Mouse (Mus musculus) urinary bladder, postnatal 36 days (tissue): ENCODE measurements around the gene Ifit1bl1.
"Not testable (repeated sequence)": the region's sequence is repeated elsewhere in the genome, so short reads cannot be mapped to it uniquely, and the experiment has no call there.

Experiments used
- DNase-seq, 2 experiments: peaks; one replicate each; pipeline ENCODE4 v3.0.0; 2022; ENCODE audit warnings: low spot score in 2 of 2, mixed read lengths in 1 of 2

The Ifit1bl1 gene

GRCm38 (mm10) chr19:34601888-34602287 lies at the start of gene Ifit1bl1:
Gene Ifit1bl1, minus strand, starts transcription at chr19:34601956.
- not testable (repeated sequence) for DNase-seq

DNA sequence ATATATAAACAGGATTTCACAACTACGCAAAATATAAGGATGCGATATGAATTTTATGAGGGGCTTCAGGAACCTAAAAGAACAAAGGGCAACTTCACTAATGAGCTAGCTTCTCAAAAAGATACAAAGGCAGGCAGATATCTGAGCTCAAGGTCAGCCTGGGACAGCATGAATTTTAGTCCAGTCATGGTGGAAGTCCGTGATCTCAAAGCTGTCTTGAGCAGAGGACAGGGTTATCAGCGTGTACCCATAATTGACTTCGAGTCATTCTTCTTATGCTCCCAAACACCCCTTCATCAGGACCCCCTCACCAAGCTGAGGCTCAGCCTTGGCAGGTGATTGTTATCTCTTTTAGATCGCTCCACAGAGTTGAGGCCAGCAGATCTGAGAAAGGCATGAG lies 49.2 kb upstream of the Ifit1bl1 start:
- DNase-seq, result no peak

GRCm38 (mm10) chr19:34650276-34650675 lies 48.5 kb upstream of the Ifit1bl1 start:
- no peak for DNase-seq

DNA sequence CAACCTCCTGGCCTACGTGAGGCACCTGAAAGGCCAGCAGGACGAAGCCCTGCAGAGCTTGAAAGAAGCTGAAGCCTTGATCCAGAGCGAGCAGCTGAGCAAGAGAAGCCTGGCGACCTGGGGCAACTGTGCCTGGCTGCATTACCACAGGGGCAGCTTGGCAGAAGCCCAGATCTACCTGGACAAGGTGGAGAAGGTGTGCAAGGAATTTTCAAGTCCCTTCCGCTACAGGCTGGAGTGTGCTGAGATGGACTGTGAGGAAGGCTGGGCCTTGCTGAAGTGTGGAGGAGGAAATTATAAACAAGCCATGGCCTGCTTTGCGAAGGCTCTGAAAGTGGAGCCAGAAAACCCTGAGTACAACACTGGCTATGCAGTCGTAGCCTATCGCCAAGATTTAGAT lies 45.9 kb upstream of the Ifit1bl1 start:
- not testable (repeated sequence) for DNase-seq

DNA sequence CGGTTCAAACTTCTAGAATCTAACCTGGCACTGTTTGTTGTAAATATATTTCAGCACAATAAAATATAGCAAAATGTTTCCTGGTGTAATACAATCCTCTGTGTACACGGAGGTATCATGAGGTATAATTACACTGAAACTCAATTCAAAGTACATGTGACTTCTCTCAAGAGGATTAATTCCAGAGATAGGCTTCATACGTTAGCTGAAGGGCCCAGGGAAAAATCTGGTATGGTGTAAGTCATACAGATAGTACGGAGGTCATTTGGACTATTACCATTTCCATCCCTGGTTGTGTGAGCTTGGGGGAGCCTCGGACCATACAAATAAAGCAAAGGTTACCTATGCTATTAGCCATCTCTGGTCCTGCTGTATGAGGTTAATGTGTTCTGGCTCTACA lies 40.9 kb upstream of the Ifit1bl1 start:
- DNase-seq, result no peak

DNA sequence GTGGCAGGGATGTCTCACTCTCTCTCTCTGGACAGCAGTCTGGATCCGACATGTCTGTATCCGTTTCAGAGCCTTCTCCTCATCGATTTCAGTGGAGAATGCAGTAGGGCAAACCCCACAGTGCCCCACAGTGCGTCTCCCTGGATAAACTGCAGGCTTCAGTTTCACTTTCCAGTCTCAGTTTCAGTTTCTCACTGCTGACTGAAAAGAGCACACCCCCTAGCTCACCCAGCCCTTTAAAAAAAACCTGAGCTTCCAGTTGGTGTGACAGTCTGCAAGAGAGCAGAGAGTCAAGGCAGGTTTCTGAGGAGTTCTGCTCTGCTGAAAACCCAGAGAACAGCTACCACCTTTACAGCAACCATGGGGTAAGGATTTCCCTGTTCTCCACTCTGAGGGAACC lies 38.9 kb upstream of the Ifit1bl1 start, which contains the start of the genes Ifit1bl2 and Ifit1:
Gene Ifit1bl2 (minus strand): TSS at position 121 of the 400 bp plus-strand sequence.
Gene Ifit1 (plus strand): TSS at position 249 of the 400 bp plus-strand sequence.
- DNase-seq, result no peak

DNA sequence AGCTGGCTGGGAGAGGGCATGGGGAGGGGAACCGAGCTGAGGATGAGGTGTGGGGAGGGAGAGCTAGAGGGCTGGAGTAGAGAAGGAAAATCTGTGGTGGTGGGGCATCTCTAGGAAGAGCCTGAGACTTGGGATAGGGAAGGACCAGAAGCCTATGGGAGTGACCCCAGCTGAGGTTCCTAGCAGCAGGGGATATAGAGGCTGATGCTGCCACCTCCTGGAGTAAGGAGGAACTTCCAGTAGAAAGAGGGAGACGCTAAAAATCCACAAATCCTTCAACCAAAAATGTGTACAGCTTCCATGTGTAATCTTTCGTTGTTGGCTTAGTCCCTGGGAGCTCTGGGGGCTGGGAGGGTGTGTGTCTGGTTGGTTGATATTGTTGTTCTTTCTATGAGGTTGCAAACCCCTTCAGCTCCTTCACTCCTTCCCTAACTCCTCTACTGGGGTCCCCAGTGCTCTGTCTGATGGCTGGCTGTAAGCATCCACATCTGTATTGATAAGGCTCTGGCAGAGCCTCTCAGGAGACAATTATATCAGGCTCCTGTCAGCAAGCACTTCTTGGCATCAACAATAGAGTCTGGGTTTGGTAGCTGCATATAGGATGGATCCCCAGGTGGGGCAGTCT lies 35.3 kb upstream of the Ifit1bl1 start:
- DNase-seq, result peak; percentile 30 to 51

- DNase-seq, result no peak
These were observed 31.7 kb upstream of the Ifit1bl1 start for GRCm38 (mm10) chr19:34633484-34633883.

DNA sequence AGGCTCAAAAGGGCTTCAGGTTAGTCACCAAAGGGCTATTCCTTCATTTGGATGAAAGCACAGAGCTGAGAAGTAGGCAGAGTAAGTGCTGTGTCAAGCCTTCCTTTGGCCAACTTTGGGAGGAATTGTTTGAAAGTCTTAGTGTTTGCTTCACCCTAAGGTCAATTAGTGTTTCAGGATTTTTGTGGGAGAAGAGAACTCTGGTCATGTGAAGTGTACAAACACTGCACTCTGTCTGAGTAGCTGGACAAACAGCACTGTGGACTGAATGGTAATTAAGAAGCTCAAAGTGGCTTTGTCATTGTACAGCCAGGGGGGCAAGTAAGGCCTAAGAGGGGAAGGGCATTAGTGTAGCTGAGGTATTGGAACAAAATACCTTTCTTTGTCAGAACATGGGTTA lies 29.7 kb upstream of the Ifit1bl1 start:
- no peak for DNase-seq

GRCm38 (mm10) chr19:34627496-34627895 lies 25.7 kb upstream of the Ifit1bl1 start:
- DNase-seq, result no peak

DNA sequence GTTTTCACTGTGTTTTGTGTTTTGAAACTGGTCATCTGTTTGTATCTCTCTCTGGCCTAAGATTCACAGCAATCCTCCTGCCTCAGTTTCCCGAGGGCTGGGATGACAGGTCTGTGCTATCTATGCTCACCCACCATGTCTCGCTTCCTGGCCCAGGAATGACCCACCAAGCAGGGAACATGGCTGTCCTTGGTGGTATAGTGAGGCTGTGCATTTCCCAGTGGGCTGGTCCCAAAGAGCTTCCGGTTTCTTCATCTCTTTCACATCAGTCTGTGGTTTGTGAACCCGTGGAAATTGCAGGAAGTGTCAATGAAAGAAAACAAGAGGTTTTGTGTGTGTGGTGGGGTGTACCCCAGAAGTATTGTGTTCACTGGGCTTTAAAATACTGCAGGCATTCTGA lies 22.9 kb upstream of the Ifit1bl1 start:
- no peak for DNase-seq

- no peak for DNase-seq
These were observed 22.0 kb upstream of the Ifit1bl1 start for GRCm38 (mm10) chr19:34623781-34624180.

GRCm38 (mm10) chr19:34620871-34621270 lies 19.1 kb upstream of the Ifit1bl1 start:
- no peak for DNase-seq

- DNase-seq, result not testable (repeated sequence)
These were observed 10.7 kb upstream of the Ifit1bl1 start for GRCm38 (mm10) chr19:34612243-34613001.

DNA sequence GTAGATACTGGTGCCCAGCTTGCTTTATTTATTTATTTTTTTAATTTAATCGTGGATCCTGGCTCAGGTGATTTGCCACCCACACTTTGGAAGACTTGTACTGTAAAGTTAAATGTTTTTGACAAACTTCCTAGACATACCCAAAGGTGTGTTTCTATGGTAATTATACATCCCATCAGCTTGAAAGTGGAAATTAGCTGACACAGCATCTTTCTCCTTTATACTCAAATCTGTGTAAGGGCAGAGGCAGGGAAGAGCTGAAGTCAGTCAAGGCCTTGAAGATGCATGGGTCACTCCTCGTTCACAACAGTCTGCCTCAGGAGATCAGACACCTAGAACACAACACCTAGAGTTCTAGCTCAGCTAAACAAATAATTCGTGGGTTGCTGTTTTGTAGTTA lies 8.4 kb upstream of the Ifit1bl1 start:
- not testable (repeated sequence) for DNase-seq

GRCm38 (mm10) chr19:34607237-34608051 lies 5.7 kb upstream of the Ifit1bl1 start, which contains the start of gene Ifit3b:
Gene Ifit3b, plus strand, starts transcription at chr19:34607970.
- DNase-seq, result peak in 1 of 2 experiments; percentile 29

- DNase-seq, result no peak
These were observed 3.7 kb upstream of the Ifit1bl1 start for GRCm38 (mm10) chr19:34605472-34605871.

- not testable (repeated sequence) for DNase-seq
These were observed 2.5 kb downstream of the Ifit1bl1 start for GRCm38 (mm10) chr19:34599250-34599649.

DNA sequence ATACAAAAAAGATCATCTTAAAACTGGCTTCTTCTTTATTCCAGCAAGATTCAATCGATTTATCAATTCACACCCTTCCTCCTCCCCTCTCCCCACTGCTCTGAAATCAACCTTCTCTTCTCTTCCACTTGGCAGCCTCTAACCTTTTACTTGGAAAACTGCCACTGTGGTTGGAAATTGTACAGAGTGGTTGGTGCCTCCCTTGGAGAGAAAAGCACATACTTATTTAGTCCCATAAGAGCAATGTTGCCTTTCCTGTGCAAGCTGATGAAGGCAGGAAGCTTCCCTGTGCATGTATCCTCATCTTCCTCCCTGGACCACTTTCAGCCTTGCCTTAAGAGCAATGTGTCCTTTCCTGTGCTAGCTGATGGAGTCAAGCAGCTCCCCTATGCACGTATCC lies 3.4 kb downstream of the Ifit1bl1 start:
- peak in 1 of 2 experiments; percentile 62 for DNase-seq

DNA sequence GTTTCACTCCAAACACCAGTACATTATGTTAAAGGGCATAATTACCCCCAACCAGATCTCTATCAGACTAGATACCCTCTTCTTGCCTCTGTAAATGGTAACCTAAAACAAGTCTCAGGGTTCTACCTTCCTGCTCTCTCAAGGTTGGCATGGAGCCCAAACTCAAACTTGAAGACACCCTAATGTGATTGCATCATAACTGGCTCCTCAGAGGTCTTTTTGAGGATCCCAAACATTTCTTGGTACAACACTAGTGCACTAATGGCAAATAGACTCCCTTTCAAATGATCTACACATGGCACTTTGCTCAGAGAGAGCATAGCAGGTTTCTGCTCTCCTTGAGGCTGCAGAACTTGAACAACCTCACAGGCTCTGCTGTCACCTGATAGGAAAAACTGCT lies 4.9 kb downstream of the Ifit1bl1 start:
- DNase-seq, result no peak

DNA sequence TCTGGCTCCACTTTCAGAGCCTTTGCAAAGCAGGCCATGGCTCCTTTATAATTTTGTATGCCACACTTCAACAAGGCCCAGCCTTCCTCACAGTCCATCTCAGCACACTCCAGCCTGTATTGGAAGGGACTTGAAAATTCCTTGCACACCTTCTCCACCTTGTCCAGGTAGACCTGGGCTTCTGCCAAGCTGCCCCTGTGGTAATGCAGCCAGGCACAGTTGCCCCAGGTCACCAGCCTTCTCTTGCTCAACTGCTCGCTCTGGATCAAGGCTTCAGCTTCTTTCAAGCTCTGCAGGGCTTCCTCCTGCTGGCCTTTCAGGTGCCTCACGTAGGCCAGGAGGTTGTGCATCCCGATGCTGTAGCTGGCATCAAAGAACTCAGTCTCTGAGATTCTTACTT lies 7.2 kb downstream of the Ifit1bl1 start:
- DNase-seq, result not testable (repeated sequence)

DNA sequence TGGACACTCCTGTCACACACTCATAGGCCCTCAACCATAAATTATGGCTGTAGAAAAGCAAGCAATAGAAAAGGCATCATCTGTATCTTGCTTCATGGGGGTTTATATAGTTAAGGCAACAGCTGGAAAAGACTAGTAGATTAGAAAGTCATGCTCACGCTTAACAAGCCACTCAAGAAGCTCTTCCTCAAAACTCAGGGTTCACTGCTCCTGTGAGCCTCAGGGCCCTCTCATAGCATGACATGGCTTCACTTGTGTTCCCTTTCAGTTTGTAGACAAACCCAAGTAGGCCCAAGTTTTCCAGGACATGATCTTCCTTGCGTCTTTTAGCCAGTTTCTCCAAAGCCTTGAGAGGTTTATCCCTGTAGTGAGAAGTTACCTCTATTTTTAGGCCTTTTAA lies 8.3 kb downstream of the Ifit1bl1 start:
- DNase-seq, result no peak
